Mouse (Mus musculus) intestine, postnatal 0 days (tissue): ENCODE data around the gene Ttll8. TPM values are rescaled to one million over a fixed set of nuclear protein-coding genes. Genes with fewer than 3 reads are reported as not detected.

ENCODE experiments used
- ATAC-seq: fragments of 200-750 bp; cut with Nextera tagmentation; 2 replicates; pipeline ENCODE4 v1.8.0; 2017; ENCODE audit warnings: mild to moderate bottlenecking, moderate TSS enrichment, moderate library complexity
- H3K27ac ChIP-seq: fragments of 300-500 bp; sonication (generic); 2 replicates; pipeline ENCODE4 v1.5.1; 2014; ENCODE audit warnings: mild to moderate bottlenecking, low read depth, low read length, moderate library complexity
- H3K27me3 ChIP-seq: fragments of 300-500 bp; sonication (generic); replicated peaks from 2 replicates; pipeline ENCODE4 v1.6.1; 2014; ENCODE audit warnings: low read length, mixed read lengths; ENCODE audit not compliant: control insufficient read depth, insufficient read depth
- H3K36me3 ChIP-seq: fragments of 300-500 bp; sonication (generic); 2 replicates; pipeline ENCODE4 v1.6.1; 2014; ENCODE audit warnings: mild to moderate bottlenecking, moderate library complexity; ENCODE audit not compliant: control insufficient read depth, insufficient read depth
- H3K4me1 ChIP-seq: fragments of 300-500 bp; sonication (generic); replicated peaks from 2 replicates; pipeline ENCODE4 v1.6.1; 2014; ENCODE audit warnings: antibody characterized with exemption, low read length, mixed read lengths; ENCODE audit not compliant: control insufficient read depth, insufficient read depth
- H3K4me2 ChIP-seq: fragments of 300-500 bp; sonication (generic); replicated peaks from 2 replicates; pipeline ENCODE4 v1.6.1; 2014; ENCODE audit warnings: low read depth, mild to moderate bottlenecking, moderate library complexity
- H3K4me3 ChIP-seq: fragments of 300-500 bp; sonication (generic); 2 replicates; pipeline ENCODE4 v1.5.1; 2014; ENCODE audit warnings: low read depth, low read length
- H3K9ac ChIP-seq: fragments of 300-500 bp; sonication (generic); 2 replicates; pipeline ENCODE4 v1.6.1; 2014; ENCODE audit warnings: mild to moderate bottlenecking, low read depth, low read length
- H3K9me3 ChIP-seq: fragments of 300-500 bp; sonication (generic); 2 replicates; pipeline ENCODE4 v1.6.1; 2016; ENCODE audit warnings: mixed run types; ENCODE audit not compliant: control insufficient read depth
- CTCF ChIP-seq: sonication (generic); IDR thresholded peaks from 2 replicates; pipeline ENCODE4 v1.5.1; 2016; ENCODE audit warnings: low read depth, mild to moderate bottlenecking, control low read depth, antibody characterized with exemption, moderate library complexity
- WGBS: fragments of 180-500 bp; shearing (Covaris S2); extraction: QIAGEN DNeasy Blood & Tissue Kit; methylation state at CpG from one replicate; pipeline ENCODE4 v1.1.7; 2014; 5-methylcytosine and 5-hydroxymethylcytosine counted together
- polyA plus RNA-seq: library from polyadenylated mRNA; unstranded; fragments of >200 nt; fragmentation: Nextera tagmentation; extraction: Ambion mirVana; gene quantifications from 2 replicates; pipeline ENCODE4 v1.2.1, GENCODE M21; 2015

The Ttll8 gene
- polyA plus RNA-seq, 1 experiment from 2014 or later: not detected

DNA sequence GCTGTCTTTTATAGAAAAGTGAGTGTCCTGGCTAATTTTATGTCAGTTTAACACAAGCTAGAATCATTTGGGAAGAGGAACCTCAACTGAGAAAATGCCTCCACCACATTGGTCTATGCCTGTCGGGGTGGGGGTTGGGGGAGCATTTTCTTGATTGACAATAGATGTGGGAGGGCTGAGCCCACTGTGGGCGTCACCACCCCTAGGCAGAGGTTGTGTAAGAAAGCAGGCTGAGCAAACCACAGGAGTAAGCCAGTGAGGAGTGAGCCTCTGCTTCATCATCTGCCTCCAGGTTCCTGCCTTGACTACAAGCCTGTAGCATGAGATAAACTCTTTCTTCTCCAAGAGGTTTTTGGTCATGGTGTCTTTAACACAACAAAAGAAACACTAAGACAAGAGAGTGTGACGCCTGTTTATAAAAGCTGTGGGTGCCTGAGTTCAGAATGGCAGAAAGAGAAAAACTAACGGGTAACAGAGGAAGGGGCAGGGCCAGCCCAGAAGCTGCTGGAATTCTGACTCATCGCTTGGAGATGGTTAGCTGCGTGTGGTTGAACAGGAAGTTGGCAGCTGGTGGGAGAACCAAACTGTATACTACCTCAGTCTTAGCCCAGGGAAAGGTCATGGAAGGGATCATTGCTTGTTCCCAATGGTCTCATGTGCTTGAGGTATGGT, 17.5 kb downstream of the Ttll8 start:
- ATAC-seq: no peak
- WGBS: 50% methylated on average over 6 of the region's 6 CpGs
- no peak overlapping the region for H3K27ac ChIP-seq
- no peaks in the 10 kb centered on the region for H3K4me1 ChIP-seq
- TF ChIP-seq CTCF: no peak
- H3K36me3 ChIP-seq: no peaks in the 10 kb centered on the region
- H3K9ac ChIP-seq: no peak overlapping the region
- H3K9me3 ChIP-seq: no peaks in the 10 kb centered on the region
- no peak overlapping the region for H3K4me3 ChIP-seq
- no peak overlapping the region for H3K4me2 ChIP-seq
- H3K27me3 ChIP-seq: no peaks in the 10 kb centered on the region

- no peak overlapping the region for H3K9ac ChIP-seq
- TF ChIP-seq CTCF: peak; percentile 61
- WGBS: 57% methylated on average over 7 of the region's 7 CpGs
- H3K4me3 ChIP-seq: no peak overlapping the region
- no peaks in the 10 kb centered on the region for H3K36me3 ChIP-seq
- H3K27me3 ChIP-seq: no peaks in the 10 kb centered on the region
- no peak overlapping the region for H3K27ac ChIP-seq
- H3K9me3 ChIP-seq: no peaks in the 10 kb centered on the region
- H3K4me1 ChIP-seq: no peaks in the 10 kb centered on the region
- H3K4me2 ChIP-seq: no peak overlapping the region
- no peak for ATAC-seq
Observed at GRCm38 (mm10) chr15:88934141-88934540, 20.1 kb downstream of the Ttll8 start.

DNA sequence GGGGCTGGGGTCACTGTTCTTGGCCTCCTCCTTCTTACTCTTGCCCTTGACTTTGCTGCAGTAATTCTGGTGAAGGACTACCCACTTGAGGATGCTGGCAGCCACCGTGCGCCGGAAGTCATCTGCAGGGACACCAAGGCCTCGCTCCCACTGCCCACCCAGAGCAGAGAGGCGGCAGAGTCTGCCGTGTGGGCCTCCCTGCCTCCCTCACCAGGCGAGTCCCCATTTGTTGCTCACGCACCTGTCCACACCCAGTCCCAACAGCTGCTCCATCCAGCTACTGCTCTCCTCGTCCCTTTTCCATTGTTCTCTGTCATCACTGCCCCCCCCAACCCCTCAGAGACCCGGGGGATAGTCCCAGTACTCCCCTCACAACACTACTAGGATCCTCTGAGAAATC, 21.6 kb downstream of the Ttll8 start:
- H3K4me1 ChIP-seq: no peaks in the 10 kb centered on the region
- no peak overlapping the region for H3K27ac ChIP-seq
- no peak overlapping the region for H3K4me3 ChIP-seq
- no peaks in the 10 kb centered on the region for H3K27me3 ChIP-seq
- no peak overlapping the region for H3K9ac ChIP-seq
- H3K36me3 ChIP-seq: no peaks in the 10 kb centered on the region
- WGBS: 80% methylated on average over 10 of the region's 10 CpGs
- no peak for TF ChIP-seq CTCF
- no peak overlapping the region for H3K4me2 ChIP-seq
- no peak for ATAC-seq
- H3K9me3 ChIP-seq: no peaks in the 10 kb centered on the region

DNA sequence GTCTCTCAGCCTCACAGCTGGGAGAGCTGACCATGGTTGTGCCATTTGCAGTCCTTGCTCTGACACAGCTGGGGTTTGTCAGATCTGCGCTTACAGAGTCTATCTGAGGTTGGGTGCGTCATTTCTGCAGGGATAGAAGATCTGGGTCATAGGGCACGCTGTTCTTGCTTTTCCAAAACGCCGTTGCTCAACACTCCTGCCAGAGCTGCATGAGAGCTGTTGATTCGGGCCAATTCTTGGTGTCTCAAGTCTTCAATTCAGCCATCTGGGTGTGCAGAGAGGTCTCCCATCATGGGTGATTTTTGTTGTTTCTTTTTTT, 32.3 kb downstream of the Ttll8 start:
- no peaks in the 10 kb centered on the region for H3K27me3 ChIP-seq
- ATAC-seq: no peak
- WGBS: 50% methylated on average over 6 of the region's 6 CpGs
- TF ChIP-seq CTCF: no peak
- H3K27ac ChIP-seq: no peak overlapping the region
- H3K9me3 ChIP-seq: no peaks in the 10 kb centered on the region
- no peaks in the 10 kb centered on the region for H3K36me3 ChIP-seq
- H3K4me3 ChIP-seq: no peak overlapping the region
- no peaks in the 10 kb centered on the region for H3K4me1 ChIP-seq
- no peak overlapping the region for H3K9ac ChIP-seq
- no peak overlapping the region for H3K4me2 ChIP-seq

DNA sequence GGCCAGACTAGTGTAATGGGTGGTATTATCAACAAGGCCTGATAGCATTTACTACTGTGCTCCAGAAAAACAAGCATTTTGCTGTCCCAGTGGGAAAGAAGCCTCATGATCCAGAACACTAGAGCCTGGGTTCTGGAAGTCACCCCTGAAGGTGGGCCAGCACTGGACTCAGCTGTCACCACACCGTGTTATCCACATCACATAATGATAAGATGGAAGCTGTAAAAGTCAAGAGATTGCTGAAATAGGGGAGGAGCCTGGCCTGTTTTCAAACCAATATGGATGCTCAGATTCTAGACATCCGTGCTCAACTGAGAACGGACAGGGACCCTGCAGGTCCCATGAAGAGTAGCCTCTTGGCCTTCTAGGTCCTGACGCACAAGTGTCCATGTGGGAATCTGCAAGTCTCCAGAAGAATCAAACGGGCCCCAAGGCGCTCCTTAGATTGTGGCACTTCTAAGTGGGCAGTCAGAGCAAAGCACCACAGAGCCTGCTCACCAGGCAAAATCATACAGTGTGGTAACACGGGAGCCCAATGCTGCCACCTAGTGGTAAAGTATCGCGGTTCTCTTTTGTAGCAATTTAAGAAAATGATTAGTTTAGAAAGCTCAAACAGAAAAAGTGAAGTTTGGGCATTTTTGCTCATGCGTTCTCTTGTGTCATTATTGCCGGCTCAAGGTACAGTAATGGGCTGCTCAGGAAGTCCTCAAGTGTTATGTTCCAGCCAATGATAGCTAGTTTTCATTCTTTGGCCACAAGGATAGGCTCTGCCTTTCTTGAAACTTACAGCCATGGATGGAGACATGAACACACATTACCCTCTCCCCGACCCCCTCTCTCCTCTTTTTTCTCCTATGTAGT, 32.9 kb downstream of the Ttll8 start:
- no peak overlapping the region for H3K9ac ChIP-seq
- WGBS: 22% methylated on average over 12 of the region's 12 CpGs
- no peaks in the 10 kb centered on the region for H3K36me3 ChIP-seq
- H3K4me2 ChIP-seq: no peak overlapping the region
- H3K27me3 ChIP-seq: no peaks in the 10 kb centered on the region
- ATAC-seq: 0 out of 2 replicates have a peak, but pooled peaks have one; percentile 48
- peak; percentile 91 for TF ChIP-seq CTCF
- no peak overlapping the region for H3K4me3 ChIP-seq
- H3K9me3 ChIP-seq: no peaks in the 10 kb centered on the region
- no peaks in the 10 kb centered on the region for H3K4me1 ChIP-seq
- H3K27ac ChIP-seq: no peak overlapping the region

DNA sequence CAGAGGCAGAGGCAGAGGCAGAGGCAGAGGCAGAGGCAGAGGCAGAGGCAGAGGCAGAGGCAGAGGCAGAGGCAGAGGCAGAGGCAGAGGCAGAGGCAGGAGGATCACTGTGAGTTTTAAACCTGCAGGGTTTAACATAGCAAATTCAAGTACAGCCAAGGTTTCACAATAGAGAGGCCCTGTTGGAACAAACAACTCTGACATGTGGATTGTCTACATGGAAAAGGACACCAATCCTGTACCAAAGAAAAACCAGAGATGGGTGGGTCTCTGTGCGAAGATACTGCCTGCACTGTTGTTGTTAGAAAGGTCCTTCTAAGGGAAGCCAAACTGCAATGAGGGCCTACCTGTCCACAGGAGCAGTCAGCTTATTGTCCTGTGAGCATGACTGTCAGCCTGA, 34.2 kb downstream of the Ttll8 start:
- Histone ChIP-seq H3K9me3 (no peaks in the 10 kb centered on the region), H3K27ac (no peak overlapping the region), H3K9ac (no peak overlapping the region), H3K4me1 (no peaks in the 10 kb centered on the region), H3K27me3 (no peaks in the 10 kb centered on the region), H3K4me3 (no peak overlapping the region), H3K36me3 (no peaks in the 10 kb centered on the region), H3K4me2 (no peak overlapping the region)
- TF ChIP-seq CTCF: no peak
- ATAC-seq: no peak
- 96% methylated on average over 1 of the region's 1 CpGs for WGBS
